Mouse (Mus musculus): ENCODE data around the gene Pla2g6.

The Pla2g6 gene

DNA sequence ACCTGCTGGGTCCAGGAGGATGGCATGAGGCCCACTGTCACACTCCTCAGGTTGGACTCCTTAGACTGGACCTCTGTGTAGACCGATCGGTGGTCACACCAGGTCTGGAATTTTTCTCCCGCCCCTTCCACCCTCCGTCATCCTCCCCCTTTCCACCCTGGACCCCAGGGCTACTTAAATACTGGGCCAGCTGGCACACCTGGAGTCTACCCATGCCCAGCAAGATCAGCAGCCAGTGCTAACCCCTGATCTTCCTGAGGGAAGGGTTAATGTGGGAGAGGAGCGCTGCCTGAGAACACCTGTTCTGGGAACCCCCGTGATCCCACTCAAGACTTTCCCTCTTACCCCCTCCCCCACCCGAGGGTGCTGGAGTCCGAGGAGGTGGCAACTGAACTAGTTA, 20.5 kb upstream of the Pla2g6 start:
- DNase-seq, result no peak

DNA sequence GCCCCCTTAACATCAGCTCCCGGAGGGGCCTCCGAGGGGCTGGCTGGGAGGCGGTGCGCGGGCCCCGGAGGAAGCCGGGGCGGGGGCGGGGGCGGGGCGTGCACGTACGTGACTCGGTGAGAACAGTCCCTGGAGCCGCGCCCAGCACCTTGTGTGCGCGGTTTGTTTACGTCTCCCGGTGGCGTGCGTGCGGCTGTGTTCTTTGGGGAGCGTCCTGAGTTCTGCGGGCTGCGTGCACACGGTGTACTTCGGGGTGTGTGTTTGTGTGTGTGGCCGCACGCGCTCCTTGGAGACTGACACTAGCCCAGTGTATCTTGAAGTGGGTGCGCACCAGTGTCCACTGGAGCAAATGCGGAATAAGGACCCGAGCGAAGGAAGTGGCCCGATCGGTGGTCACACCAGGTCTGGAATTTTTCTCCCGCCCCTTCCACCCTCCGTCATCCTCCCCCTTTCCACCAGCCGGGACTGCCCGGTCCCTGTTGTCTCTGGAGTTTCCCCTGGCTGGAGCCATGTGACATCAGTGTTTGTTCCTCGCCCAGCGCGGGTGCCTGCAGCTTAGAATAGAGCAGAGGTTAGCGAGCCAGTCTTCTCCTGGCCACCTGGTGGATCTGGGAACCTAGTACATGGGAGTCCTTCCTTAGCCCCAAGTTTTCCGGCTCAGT, 19.8 kb upstream of the Pla2g6 start:
- DNase-seq, result peak; percentile 34

DNA sequence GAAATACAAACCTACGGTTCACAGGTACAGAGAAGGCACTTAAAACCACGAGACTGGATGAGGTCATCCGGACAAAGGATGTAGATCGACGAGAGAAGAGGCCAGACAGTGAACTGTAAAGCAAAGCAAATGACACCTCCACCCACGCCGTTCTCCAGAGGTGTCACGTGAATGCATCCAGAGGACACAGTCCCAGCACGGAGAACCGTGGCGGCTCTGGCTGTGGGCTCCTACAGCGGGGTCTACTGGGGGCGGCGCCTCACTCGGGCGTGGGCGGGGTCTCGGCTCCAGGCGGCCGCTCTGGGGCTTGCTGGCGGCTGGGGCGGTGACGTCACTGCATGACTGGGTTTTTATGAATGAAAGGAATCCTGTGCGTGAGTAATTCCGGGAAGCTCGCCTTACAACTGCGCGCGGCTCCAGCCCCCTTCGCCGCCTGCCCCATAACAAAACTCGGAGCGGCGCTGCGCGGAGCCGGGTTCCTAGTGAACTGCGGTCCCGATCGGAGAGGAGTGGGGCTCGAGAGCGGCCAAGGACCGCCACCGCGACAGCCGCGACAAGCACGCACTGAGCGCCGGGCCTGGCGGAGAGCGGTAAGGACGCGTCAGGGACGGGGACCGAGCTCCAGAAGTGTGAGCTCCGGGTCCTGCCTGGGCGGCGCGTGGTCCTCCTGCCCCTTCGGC, 19.1 kb upstream of the Pla2g6 start:
- DNase-seq, result peak; percentile 74

DNA sequence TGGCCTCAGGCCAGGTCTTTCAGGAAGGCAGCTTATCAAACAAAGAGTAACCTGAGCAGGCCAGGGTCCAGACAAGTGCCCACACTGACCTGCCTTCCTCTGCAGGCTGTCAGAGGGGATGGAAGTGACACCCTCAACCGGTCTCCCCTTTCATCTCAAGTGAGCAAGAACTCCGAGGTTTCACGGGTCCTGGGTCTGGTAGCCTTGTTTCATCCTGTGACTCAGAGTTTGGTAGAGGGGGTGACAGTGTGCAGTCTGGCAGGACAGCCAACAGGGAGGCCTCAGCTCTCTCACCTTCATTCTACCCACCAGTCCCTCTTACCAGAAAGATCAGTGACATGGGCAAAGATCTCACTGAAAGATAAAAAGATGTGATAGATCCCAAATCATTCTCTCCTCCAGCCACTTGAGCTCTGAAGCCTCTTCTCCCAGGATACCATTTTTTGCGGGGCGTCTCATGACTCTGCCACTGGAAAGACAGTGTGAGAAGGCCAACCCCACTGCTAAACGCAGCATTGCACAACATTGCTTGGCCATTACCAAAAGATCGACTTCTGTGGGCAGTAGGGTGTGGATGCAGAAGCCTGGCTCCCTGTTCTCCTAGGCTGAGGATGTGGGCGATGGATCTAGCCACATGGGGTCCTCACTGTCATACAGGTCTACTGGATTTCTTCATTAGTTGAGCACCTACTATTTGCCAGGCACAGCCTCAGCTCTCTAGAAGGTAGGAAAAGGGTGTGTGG, 18.0 kb upstream of the Pla2g6 start, which contains the start of gene Maff:
Gene Maff, plus strand, starts transcription at position 571 of the 743 bp plus-strand sequence.
- no peak for DNase-seq

DNA sequence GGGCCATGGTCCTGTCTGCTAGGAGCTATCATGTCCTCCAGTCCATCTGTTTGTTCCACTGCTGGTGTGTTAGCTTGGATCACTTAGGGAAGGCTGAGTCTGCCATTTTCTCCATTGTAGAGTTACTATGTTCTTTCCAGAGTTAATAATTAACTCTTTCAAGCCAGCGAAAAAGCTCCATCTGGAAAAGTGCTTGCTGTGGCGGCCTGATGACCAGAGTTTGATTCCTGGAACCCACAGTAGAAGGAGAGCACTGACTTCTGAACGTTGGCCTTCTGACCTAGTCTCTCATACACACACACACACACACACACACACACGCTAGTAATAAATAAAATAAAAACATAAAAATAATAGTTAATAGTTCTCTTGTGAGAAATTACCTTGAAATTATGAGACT, 16.4 kb upstream of the Pla2g6 start:
- no peak for DNase-seq

DNA sequence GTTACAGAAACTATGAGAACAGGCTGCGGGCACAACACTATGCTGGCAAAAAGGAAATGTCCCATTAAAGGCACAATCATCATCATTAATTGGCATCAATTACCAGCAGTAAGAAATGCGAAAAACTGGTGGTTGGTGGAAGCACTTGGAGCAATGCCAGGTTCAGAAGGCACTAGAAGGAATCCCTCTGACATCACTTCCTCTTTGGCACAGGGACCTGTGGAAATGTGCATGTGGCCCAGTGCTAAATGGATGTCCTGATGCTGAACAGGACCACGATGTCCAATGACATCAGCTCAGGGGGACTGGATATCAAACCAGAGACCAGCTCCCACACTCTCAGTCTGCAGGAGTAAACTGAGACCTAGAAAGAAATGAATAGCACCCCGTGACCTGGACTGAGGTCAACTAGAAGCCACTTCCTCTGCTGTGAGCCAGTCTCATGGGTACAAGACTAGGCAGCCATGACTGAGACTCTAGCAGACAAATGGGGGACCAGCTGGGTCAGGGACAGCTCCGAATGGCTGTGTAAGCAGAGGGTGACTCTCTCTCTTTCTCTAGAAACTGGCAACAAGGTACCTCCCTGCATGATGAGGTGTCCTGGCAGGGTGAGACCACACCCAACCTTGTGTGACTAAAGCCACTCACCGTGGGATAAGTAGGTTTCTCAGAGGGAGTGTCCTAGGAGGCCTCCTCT, 14.6 kb upstream of the Pla2g6 start:
- DNase-seq, result no peak

DNA sequence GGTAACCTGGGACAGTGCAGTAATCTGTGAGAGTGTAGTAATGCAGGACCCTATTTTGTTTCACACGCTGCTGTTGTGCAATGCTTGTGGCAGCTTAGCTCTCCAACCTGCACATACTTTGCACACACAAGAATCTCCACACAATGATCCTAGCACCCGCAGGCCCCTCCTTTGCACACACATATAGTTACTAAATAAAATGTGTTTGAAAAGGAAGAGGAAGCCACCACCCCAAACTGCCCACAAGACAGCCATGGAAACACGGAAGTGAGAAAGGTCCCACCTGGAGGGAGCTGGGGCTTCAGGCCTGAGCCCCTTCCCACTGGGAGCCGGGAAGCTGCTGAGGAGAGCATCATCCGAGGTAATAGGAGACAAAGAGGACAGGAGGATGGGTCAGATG, 10.8 kb upstream of the Pla2g6 start:
- DNase-seq, result no peak

DNA sequence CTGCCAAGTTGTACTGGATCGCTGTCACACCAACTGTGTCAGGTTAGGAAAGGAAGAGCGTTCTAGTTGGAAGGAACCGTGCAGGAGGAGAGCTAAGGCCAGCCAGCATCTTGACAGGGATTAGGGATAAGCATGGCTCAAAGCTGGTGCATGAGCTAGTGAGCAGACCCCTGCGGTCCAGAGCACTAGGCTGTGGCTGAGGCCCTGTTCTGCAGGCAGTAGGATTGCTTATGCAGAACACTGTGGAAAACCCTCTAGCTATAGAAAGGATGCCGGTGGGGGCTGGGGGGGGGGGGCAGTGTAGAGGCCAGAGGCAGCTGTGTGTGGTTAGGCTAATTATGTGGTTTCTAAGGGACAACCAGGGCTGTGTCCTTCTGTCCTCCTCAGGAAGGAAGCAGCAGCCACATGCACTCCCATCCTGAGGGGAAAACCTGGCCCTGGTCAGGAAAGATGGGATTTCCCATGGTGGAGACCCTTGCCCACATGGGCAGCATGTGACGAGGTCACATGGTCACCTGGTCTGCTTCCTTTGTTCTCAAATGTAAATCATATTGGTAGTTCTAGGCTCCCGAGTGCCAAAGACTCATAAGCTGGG, 7.0 kb upstream of the Pla2g6 start:
- no peak for DNase-seq

DNA sequence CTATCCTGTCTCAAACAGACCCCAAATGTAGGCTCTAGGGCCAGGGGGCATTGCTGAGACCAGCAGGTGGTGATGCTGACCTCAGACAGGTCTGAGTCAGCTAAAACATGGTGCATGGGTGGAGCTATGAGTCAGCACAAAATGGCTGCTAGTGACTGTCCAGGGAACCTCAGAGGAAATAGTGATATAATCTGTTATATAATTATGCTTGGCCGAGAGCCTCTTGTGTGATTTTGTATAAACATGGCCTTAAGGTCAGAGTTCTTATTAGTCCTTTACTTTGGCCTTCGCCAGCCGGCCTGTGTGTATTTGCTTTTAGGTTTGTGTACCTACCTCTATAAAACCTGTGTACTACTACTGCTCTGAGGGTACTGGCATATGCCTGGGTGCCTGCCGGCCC, 5.2 kb upstream of the Pla2g6 start:
- DNase-seq, result no peak

DNA sequence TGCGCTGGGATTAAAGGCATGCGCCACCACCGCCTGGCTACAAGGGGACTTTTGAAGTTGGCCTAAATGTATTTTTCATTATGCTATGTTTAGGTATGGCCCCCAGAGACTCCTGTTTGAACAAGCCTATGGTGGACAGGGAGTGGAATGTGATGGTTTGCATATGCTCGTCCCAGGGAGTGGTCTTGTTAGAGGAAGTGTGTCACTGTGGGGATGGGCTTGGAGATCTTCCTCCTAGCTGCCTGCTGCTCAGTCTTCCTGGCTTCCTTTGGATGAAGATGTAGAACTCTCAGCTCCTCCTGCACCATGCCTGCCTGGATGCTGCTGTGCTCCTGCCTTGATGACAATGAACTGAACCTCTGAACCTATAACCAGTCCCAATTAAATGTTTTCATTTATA, 2.3 kb upstream of the Pla2g6 start:
- DNase-seq, result no peak

DNA sequence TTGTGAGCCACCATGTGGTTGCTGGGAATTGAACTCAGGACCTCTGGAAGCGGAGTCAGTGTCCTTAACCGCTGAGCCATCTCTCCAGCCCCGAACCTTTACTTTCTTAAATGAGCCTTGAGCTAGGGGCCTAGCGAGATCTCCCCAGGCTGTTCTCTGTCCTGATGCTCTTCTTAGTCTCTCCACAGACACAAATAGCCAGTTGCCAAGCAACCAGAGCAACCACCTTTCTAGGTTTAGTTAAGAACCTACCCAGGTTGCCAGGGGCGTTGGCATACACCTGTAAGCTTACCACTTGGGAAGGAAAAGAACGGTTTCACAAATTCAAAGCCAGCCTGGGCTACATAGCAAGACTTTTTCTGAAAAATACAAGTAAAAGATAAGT, 1.8 kb upstream of the Pla2g6 start:
- DNase-seq, result peak; percentile 30

DNA sequence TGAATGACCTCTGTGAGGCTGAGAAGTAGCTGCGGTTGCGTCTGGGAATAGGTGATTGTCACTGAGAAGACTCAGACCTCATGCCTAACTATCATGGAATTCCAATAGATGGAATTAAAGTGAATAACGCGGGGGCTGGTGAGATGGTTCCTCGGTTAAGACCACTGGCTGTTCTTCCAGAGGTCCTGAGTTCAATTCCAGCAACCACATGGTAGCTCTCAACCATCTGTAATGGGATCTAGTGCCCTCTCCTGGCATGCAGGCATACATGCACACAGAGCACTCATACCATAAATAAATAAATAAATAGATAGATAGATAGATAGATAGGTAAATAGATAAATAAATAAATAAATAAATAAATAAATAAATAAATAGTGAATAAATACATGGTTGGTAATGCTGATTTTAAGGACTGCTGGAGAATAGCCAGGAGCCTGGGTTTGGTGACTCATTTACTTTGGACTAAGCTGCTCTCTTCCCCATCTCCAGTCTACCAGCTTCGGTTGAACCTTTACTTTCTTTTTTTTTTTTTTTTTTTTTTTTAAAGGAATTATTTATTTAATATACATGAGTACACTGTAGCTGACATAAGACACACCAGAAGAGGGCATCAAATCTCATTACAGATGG, 1.3 kb upstream of the Pla2g6 start:
- peak; percentile 44 for DNase-seq

DNA sequence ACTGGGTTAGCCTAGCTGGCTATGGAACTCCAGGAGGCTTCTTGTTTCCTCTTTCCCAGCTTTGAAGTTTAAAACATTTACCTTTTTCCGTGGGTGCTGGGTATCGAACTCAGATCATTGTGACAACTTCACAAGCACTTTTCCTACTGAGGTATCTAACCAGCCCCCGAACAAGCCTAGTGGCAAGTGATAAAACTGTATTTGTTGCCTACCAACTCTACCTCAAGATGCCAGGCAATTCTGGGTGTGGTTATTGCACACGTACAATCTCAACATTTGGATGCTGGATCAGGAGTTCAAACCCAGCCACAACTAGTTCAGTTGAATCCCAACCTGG, 717 bp upstream of the Pla2g6 start:
- peak; percentile 38 for DNase-seq

DNA sequence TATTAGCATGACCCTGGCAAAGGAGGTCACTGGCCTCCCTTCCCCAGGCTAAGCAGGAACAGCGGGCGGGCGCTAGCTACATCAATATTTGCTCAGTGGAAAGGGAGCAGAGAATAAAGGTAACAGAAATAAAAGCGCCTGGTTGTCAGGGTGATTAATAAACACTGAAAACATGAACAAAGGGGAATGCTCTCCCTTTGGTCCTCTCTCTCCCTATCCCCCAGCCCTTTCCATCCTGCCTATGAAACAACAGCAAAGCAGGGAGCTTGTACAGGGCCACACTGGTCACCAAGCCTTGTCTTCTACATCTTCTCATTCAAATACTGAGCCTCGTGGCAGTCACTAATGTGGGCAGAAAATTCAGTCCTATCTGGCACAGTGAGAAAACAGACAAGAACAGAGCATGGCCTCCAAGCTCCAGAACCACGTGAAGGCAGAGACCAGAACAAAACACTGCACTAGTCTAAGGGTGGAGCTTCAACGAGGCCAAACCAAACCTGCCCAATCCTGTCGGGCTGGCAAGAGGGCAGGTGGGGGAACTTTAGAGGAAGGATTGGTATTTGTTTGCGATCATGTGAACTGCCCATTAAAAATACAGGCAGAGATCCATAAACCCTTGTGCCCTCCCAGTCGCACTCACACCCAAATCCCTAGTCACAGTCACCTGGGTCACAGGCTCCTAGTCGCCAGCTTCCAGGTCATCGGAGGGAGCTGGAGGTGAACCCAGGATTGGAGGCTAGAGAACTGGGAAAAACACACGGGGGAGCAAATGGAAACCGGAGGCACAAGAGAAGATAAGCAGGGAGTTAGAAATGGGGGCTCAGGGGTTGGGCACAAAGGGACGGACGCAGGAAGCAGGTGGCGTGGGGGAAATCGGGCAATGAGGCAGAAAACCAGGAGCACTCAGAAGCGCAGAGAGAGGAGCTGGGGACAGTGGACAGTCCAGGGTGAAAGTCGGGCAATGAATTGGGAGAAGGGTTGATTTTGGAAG, 924 bp downstream of the Pla2g6 start:
- peak; percentile 72 for DNase-seq

DNA sequence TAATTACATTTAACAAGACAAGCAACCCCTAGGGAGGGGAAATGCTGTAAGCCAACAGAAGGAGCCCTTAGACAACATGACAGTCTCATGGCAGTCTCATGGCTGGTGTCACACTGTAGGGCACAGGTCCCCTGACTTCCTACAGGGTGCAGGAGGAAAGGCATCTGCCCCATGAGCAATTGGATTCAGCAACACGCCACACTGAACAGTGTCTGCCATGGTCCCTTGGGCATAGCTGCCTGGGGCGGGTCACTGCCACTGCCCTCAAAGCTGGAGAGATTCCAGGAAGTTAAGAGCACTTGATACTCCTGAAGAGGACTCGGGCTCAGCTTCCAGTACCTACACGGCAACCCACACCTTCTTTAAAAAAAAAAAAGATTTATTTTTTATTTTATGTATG, 1.9 kb downstream of the Pla2g6 start:
- DNase-seq, result peak; percentile 27

DNA sequence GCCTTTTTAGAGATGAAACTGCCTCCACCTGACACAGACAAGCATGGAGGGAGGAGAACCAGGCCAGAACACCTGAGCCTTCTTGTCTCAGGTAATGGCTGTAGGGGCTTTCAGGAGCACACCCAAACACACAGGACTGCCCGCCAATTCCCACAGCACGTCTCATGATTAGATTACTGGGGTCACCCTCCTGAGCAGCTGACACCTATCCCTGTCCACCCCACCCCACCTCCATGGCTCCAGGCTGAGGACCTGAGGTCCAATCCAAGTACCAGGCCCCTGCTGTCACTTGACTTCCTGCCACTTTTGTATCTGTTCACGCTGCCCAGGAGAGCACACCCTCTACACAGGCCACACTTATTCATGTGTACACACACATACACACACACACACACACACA, 2.4 kb downstream of the Pla2g6 start:
- DNase-seq, result peak; percentile 30

DNA sequence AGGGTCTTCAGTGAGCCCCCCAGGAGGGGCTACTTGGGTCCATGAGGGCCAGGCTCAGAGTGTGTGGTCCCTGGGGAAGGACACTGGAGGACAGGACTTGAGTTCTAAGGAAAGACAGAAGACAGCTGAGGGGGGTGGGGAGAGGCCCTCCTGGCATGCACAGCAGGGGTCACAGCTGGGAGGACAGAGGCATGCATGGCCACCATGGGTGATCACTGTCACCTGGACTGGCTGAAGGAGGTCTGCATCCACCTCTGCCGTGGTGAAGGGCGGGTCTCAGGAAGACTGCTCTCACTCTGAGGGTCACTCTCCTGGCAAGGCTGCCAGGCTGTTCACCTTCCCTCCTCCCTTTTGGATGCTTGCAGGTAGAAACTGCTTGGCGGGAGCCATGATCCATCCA, 3.8 kb downstream of the Pla2g6 start:
- no peak for DNase-seq

DNA sequence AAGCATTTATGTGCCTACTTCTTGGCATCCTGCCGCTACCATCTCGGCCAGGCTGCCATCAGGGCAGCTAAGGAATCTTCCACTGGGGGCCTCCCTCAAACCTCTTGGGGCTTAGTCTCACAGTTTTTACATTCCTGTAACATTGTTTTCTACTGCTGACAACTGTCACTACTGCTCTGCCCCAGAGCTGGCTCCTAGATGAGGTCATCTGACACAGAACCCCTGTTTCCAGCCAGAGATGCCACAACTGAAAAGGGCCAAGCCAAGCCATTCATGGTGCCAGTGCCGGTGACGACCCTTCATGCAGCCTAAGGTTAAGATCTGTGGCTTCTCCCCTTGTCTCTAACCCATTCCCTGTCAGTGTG, 4.4 kb downstream of the Pla2g6 start:
- no peak for DNase-seq

DNA sequence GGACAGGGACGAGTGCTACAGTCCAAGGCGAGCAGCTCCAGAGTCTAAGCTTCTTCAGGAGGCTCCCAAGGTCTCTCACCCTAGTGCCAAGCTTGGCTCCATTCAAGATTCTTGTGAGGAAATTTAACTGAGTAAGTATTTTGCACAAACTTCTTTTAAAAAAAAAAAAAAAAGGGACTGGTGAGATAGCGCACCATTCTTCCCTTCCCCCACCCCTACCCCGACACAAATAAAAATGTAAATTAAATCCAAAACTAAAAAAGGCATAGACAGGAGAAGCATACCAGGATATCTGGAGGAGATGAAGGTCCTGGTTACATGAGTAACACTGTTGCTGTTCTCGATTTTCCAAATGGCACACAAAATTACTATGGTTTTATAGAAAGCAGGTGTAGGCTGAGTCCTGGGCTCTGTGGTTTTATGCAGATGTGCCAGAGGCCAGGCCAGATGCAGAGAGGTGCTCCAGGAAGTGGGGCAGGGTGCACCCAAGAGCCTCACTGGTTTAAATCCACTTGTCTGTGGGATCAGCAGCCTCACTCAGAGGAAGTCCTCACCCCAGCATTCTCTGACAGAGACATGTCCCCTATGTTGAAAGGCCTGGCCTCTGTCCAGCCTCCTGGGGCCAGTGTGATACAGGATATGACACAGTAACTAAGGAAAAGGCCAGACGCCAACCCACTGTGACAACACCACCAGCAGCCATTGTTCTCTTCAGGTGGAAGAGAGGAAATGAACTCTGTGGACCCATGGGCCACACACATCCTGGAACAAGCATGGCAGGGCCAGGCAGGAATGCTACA, 5.0 kb downstream of the Pla2g6 start:
- no peak for DNase-seq

DNA sequence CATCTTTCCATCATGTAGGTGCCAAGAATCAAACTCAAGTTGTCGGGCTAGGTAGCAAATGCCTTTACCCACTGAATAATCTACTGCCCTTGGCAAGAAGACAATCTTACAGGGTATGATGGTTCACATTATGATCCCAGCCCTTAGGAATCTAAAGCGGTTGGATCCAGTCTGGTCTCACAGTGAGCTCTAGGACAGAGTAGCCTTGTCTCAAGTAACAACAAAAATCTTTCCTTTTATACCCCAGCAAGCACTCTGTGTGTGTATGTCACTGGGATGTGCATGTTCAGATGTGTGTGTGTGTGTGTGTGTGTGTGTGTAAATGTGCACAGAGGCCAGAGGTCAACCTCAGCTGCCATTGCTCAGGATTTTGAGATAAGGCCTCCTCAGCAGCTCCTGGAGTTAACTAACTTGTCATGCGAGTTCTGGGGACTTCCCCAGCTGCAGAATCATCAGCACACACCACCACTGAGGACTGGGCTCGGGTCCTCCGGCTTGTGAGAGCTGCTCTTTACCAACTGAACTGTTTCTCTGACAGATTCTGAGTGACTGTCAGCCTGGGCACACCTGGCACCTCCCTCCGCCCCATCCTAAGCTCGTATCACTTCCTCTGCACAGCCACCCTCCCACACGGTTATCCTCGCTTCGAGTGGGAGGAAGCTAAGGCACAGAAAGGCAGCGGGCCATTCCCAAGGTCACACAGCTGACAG, 5.8 kb downstream of the Pla2g6 start:
- DNase-seq, result no peak
